Mouse (Mus musculus): ENCODE measurements around the gene Smarca2.

Smarca2 gene

DNA sequence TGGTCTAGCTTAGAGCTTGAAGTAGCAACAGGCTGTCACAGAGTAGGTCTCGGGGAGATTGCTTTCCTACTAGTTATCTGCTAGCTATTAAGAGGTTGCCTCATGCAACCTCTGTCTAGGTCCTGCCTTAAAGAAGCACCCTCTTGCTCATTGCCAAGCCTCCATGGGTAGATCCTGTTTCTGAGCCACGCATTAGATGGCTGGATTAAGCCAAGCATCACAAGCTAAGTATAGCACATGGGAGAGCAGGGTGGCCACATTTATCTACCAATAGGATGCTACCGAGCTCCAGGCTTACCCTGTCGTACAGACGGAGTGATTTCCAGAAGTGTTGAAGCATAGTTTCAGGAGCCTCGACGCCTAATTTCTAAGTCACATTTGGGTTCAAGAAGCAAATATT lies 114.3 kb downstream of the Smarca2 start:
- H3K27me3 ChIP-seq (ENCODE audit: insufficient read depth, low read length): peaks cover 5% of the 10 kb centered on the region; the same call in 1 of the 2 replicates
- no peak for TF ChIP-seq CTCF (conservative IDR thresholded peaks at IDR 0.05; ENCODE audit: low read length)
- no peak for TF ChIP-seq POU5F1 (IDR thresholded peaks at IDR 0.05; ENCODE audit: borderline replicate concordance, low read length)
- no peak for TF ChIP-seq NANOG (IDR thresholded peaks at IDR 0.05; ENCODE audit: borderline replicate concordance, low read length)
- peaks cover 5% of the 10 kb centered on the region for H3K4me1 ChIP-seq (replicated peaks; ENCODE audit: low read depth, low read length)
- H3K36me3 ChIP-seq (ENCODE audit: insufficient read depth, low read length): no peaks in the 10 kb centered on the region
- no peaks in the 10 kb centered on the region for H3K9me3 ChIP-seq (ENCODE audit: low read length)
- no peak overlapping the region for H3K4me3 ChIP-seq (replicated peaks; ENCODE audit: low read length)

GRCm38 (mm10) chr19:26721741-26722140 lies 116.9 kb downstream of the Smarca2 start:
- H3K4me1 ChIP-seq (replicated peaks; ENCODE audit: low read depth, low read length): no peaks in the 10 kb centered on the region
- no peak overlapping the region for H3K4me3 ChIP-seq (replicated peaks; ENCODE audit: low read length)
- TF ChIP-seq CTCF (conservative IDR thresholded peaks at IDR 0.05; ENCODE audit: low read length): no peak
- TF ChIP-seq POU5F1 (IDR thresholded peaks at IDR 0.05; ENCODE audit: borderline replicate concordance, low read length): no peak
- no peak for TF ChIP-seq NANOG (IDR thresholded peaks at IDR 0.05; ENCODE audit: borderline replicate concordance, low read length)
- no peaks in the 10 kb centered on the region for H3K9me3 ChIP-seq (ENCODE audit: low read length)
- no peaks in the 10 kb centered on the region for H3K36me3 ChIP-seq (ENCODE audit: insufficient read depth, low read length)
- H3K27me3 ChIP-seq (ENCODE audit: insufficient read depth, low read length): peaks cover 5% of the 10 kb centered on the region; the same call in 1 of the 2 replicates

- no peak for TF ChIP-seq CTCF (conservative IDR thresholded peaks at IDR 0.05; ENCODE audit: low read length)
- TF ChIP-seq NANOG (IDR thresholded peaks at IDR 0.05; ENCODE audit: borderline replicate concordance, low read length): no peak
- TF ChIP-seq POU5F1 (IDR thresholded peaks at IDR 0.05; ENCODE audit: borderline replicate concordance, low read length): no peak
- no peaks in the 10 kb centered on the region for H3K4me1 ChIP-seq (replicated peaks; ENCODE audit: low read depth, low read length)
- H3K9me3 ChIP-seq (ENCODE audit: low read length): no peaks in the 10 kb centered on the region
- no peak overlapping the region for H3K4me3 ChIP-seq (replicated peaks; ENCODE audit: low read length)
- H3K36me3 ChIP-seq (ENCODE audit: insufficient read depth, low read length): no peaks in the 10 kb centered on the region
- peaks cover 5% of the 10 kb centered on the region; the same call in 1 of the 2 replicates for H3K27me3 ChIP-seq (ENCODE audit: insufficient read depth, low read length)
These were observed 119.0 kb downstream of the Smarca2 start for GRCm38 (mm10) chr19:26723899-26724298.

GRCm38 (mm10) chr19:26724626-26725025 lies 119.8 kb downstream of the Smarca2 start:
- Histone ChIP-seq H3K36me3 (ENCODE audit: insufficient read depth, low read length) (no peaks in the 10 kb centered on the region), H3K27me3 (ENCODE audit: insufficient read depth, low read length) (peaks cover 3% of the 10 kb centered on the region; the same call in 1 of the 2 replicates), H3K4me1 (replicated peaks; ENCODE audit: low read depth, low read length) (no peaks in the 10 kb centered on the region), H3K4me3 (replicated peaks; ENCODE audit: low read length) (no peak overlapping the region), H3K9me3 (ENCODE audit: low read length) (no peaks in the 10 kb centered on the region)
- TF ChIP-seq CTCF (conservative IDR thresholded peaks at IDR 0.05; ENCODE audit: low read length) (no peak), POU5F1 (IDR thresholded peaks at IDR 0.05; ENCODE audit: borderline replicate concordance, low read length) (no peak)

DNA sequence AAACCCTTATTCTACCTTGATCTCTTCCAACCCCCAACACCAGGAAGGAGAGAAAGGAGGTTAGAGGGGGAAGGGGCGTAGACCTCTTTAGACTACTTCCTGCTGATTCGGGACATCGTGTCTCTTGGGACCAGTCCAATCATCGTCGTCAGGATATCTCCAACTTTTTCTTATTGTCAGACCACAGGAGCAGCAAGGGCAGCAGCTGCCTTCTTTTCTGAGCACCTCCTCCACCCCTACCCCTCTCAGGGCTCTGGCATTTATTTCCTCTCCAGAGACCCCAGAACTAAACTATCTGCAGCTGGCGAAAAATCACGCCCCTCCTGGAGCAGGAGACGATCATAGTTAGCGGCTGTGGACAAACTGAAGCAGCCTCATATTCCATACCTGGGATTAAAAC lies 122.9 kb downstream of the Smarca2 start:
- H3K9me3 ChIP-seq (ENCODE audit: low read length): no peaks in the 10 kb centered on the region
- no peaks in the 10 kb centered on the region for H3K36me3 ChIP-seq (ENCODE audit: insufficient read depth, low read length)
- no peaks in the 10 kb centered on the region for H3K4me1 ChIP-seq (replicated peaks; ENCODE audit: low read depth, low read length)
- H3K4me3 ChIP-seq (replicated peaks; ENCODE audit: low read length): no peak overlapping the region
- TF ChIP-seq CTCF (conservative IDR thresholded peaks at IDR 0.05; ENCODE audit: low read length) (no peak), POU5F1 (IDR thresholded peaks at IDR 0.05; ENCODE audit: borderline replicate concordance, low read length) (no peak), NANOG (IDR thresholded peaks at IDR 0.05; ENCODE audit: borderline replicate concordance, low read length) (no peak)
- H3K27me3 ChIP-seq (ENCODE audit: insufficient read depth, low read length): 0 out of 2 replicates have a peak, but pooled peaks cover 3% of the 10 kb centered on the region

- Histone ChIP-seq H3K4me3 (replicated peaks; ENCODE audit: low read length) (no peak overlapping the region), H3K36me3 (ENCODE audit: insufficient read depth, low read length) (no peaks in the 10 kb centered on the region), H3K27me3 (ENCODE audit: insufficient read depth, low read length) (peaks cover 3% of the 10 kb centered on the region; the same call in 1 of the 2 replicates), H3K9me3 (ENCODE audit: low read length) (no peaks in the 10 kb centered on the region), H3K4me1 (replicated peaks; ENCODE audit: low read depth, low read length) (0 out of 2 replicates have a peak, but pooled peaks cover 5% of the 10 kb centered on the region)
- TF ChIP-seq POU5F1 (IDR thresholded peaks at IDR 0.05; ENCODE audit: borderline replicate concordance, low read length): no peak
- no peak for TF ChIP-seq NANOG (IDR thresholded peaks at IDR 0.05; ENCODE audit: borderline replicate concordance, low read length)
- no peak for TF ChIP-seq CTCF (conservative IDR thresholded peaks at IDR 0.05; ENCODE audit: low read length)
These were observed 125.6 kb downstream of the Smarca2 start for GRCm38 (mm10) chr19:26730486-26730885.

- H3K4me3 ChIP-seq (replicated peaks; ENCODE audit: low read length): no peak overlapping the region
- peaks cover 3% of the 10 kb centered on the region; the same call in 1 of the 2 replicates for H3K27me3 ChIP-seq (ENCODE audit: insufficient read depth, low read length)
- no peaks in the 10 kb centered on the region for H3K36me3 ChIP-seq (ENCODE audit: insufficient read depth, low read length)
- 0 out of 2 replicates have a peak, but pooled peaks cover 5% of the 10 kb centered on the region for H3K4me1 ChIP-seq (replicated peaks; ENCODE audit: low read depth, low read length)
- TF ChIP-seq CTCF (conservative IDR thresholded peaks at IDR 0.05; ENCODE audit: low read length) (no peak), POU5F1 (IDR thresholded peaks at IDR 0.05; ENCODE audit: borderline replicate concordance, low read length) (no peak), NANOG (IDR thresholded peaks at IDR 0.05; ENCODE audit: borderline replicate concordance, low read length) (no peak)
- H3K9me3 ChIP-seq (ENCODE audit: low read length): no peaks in the 10 kb centered on the region
These were observed 126.3 kb downstream of the Smarca2 start for GRCm38 (mm10) chr19:26731121-26731520.

DNA sequence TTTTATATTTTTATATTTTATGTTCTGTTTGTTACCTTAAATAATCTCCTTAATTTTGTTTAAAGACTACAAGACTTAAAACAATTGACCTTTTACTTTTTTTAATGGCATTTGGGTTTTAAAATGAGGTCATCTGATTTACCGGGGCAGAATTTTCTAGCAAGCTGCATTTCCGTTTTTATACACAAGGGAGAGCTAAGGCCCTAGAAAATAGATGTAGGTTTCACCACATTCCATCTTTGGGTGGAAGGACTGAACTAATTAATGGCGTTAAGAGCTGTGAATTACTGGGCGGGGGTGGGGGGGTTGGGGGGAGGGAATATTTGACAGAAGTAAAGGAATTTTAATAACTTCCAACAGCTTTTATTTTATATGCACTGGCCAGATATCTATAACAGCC lies 127.0 kb downstream of the Smarca2 start:
- peaks cover 3% of the 10 kb centered on the region; the same call in 1 of the 2 replicates for H3K27me3 ChIP-seq (ENCODE audit: insufficient read depth, low read length)
- TF ChIP-seq NANOG (IDR thresholded peaks at IDR 0.05; ENCODE audit: borderline replicate concordance, low read length) (no peak), CTCF (conservative IDR thresholded peaks at IDR 0.05; ENCODE audit: low read length) (peak; percentile 59)

DNA sequence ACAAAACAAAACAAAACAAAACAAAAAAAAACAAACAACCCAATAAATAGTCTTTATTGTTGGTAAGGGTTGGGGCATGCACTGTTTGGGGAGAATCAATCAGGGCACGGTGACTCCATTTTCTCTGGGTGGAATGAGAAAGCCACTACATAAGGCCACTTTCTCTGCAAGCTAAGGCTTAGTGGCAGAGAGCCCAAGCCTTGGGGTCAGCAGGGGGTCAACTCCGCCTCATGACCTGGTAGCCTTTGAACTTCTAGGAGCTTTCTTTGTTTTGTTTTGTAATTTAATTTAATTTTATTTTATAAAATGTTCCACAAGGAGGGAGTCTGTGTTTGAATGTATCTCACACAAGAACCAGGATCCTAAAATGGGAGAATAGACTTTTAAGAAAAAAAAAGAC lies 128.2 kb downstream of the Smarca2 start:
- no peaks in the 10 kb centered on the region for H3K9me3 ChIP-seq (ENCODE audit: low read length)
- no peak overlapping the region for H3K4me3 ChIP-seq (replicated peaks; ENCODE audit: low read length)
- peaks cover 3% of the 10 kb centered on the region; the same call in 1 of the 2 replicates for H3K27me3 ChIP-seq (ENCODE audit: insufficient read depth, low read length)
- TF ChIP-seq POU5F1 (IDR thresholded peaks at IDR 0.05; ENCODE audit: borderline replicate concordance, low read length) (no peak), CTCF (conservative IDR thresholded peaks at IDR 0.05; ENCODE audit: low read length) (no peak), NANOG (IDR thresholded peaks at IDR 0.05; ENCODE audit: borderline replicate concordance, low read length) (no peak)
- no peaks in the 10 kb centered on the region for H3K36me3 ChIP-seq (ENCODE audit: insufficient read depth, low read length)
- H3K4me1 ChIP-seq (replicated peaks; ENCODE audit: low read depth, low read length): 0 out of 2 replicates have a peak, but pooled peaks cover 5% of the 10 kb centered on the region

More for the DNA sequence above, 127.0 kb downstream of the Smarca2 start:
- H3K4me3 ChIP-seq (replicated peaks; ENCODE audit: low read length): no peak overlapping the region
- H3K36me3 ChIP-seq (ENCODE audit: insufficient read depth, low read length): no peaks in the 10 kb centered on the region
- 0 out of 2 replicates have a peak, but pooled peaks cover 5% of the 10 kb centered on the region for H3K4me1 ChIP-seq (replicated peaks; ENCODE audit: low read depth, low read length)
- no peaks in the 10 kb centered on the region for H3K9me3 ChIP-seq (ENCODE audit: low read length)

All from E14TG2a.4 (cell line).